Mouse (Mus musculus) left cerebral cortex, postnatal 14 days (tissue): ENCODE data around the gene Cd9. TPM values are rescaled to one million over a fixed set of nuclear protein-coding genes. Genes with fewer than 3 reads are reported as not detected.

Experiments
- DNase-seq, 2 experiments: peaks; one replicate each; pipeline ENCODE4 v3.0.0; 2021 to 2022; ENCODE audit warnings: low spot score in 2 of 2, mixed read lengths in 1 of 2
- intact Hi-C: fragments of 180-260 bp; cut with DNase I; formaldehyde crosslinking; loops from one replicate; pipeline ENCODE4 v1.15.1; 2025
- total RNA-seq, 2 experiments: library from RNA; stranded (reverse); gene quantifications; 2 replicates each; pipeline ENCODE4 v1.2.3; 2021

Gene Cd9
- total RNA-seq, 2 experiments from 2014 or later = 60.5 to 61.7 TPM

DNA sequence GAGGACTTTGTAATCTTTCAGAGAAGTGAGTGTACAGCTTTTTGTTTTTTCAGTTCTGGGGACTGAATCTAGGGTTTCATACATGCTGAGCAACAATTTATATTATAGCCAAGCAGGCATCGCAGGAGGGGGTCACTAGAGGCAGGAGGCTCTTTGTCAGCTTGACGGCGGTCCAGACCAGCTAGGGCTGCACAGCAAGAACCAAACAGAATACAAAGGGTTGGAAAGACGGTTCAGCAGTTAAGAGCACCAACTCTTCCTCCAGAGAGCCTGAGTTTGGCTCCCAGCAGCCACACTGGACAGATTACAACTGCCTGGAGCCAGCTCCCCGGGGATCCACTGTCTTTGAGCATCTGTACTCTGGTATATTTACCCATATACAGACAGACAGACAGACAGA, 40.3 kb downstream of the Cd9 start:
- DNase-seq = no peak
- intact Hi-C loops = no loop called here

DNA sequence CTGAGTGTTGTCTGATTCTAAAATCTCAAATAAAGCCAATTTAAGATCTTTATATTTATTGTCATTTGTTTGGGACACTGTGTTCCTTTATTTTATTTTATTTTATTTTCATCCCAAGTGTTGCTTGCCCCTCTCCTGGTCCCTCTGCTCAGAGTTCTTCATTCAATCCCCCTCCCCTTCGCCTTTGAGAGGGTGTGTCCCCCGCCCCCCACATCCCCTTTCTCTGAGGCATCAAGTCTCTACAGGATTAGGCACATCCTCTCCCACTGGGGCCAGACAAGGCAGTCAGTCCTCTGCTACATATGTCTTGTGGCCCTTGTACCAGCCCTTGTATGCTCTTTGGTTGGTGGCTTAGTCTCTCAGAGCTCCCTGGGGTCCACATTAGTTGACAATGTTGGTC, 46.9 kb downstream of the Cd9 start:
- DNase-seq = no peak
- intact Hi-C loops = no loop called here

DNA sequence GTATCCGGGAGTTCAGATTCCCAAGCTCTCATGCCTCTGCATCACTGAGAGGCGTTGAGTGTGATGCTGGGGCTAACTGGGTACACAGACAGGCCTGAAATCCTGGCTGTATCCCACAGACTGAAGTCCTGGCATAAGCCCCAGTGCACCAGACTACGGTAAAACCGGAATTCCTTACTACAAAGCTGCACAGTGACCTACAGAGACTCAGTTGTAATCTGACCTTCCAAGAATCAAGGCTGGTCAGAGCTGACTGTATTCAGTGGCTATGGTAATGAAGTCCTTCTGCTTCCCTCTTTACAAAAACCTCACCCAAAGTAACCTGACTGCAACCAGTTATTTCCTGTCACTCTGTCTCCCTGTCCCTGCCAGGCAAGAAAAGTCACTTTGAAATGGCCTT, 47.4 kb downstream of the Cd9 start:
- intact Hi-C loops = no loop called here
- DNase-seq = peak in 1 of 2 experiments; percentile 37

DNA sequence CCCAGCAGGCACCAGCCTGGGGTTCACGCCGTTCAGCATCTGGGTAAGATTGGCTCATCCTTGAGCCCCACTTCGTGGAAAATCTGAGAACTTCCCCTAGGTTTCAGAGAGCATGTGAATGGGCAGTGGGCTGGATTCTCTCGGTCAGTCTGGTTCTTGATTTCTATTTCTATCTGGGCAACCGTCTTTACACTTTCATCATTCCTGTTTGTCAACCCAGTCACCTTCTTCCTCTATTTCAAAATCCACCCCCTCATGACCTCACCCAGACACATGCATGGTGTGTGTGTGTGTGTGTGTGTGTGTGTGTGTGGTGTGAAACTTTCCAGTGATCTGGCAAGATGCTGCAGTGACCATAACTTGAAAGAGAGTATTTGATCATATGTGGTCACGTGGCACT, 49.2 kb downstream of the Cd9 start:
- peak in 1 of 2 experiments; percentile 41 for DNase-seq

DNA sequence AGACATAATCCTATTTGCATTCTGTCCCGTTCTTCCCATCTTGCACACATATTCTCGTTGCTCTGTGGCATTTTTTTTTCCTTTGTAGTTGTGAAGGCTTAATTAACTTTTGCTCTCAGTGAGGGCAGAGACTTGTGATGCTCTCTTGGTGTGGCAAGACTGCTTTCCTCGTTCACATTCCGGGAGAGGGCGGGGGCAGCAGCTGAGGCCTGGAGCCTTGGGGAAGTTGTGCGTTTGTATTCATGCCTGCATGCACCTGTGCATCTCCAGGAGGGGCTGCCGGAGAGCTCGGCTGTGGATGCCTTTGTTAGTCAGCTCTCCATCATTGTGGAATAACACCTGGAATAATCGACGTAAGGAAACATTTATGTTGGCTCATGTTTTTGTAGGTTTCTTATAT, 52.0 kb downstream of the Cd9 start:
- intact Hi-C loops = no loop called here
- no peak for DNase-seq

More for the DNA sequence above, 49.2 kb downstream of the Cd9 start:
- intact Hi-C loops = no loop called here

DNA sequence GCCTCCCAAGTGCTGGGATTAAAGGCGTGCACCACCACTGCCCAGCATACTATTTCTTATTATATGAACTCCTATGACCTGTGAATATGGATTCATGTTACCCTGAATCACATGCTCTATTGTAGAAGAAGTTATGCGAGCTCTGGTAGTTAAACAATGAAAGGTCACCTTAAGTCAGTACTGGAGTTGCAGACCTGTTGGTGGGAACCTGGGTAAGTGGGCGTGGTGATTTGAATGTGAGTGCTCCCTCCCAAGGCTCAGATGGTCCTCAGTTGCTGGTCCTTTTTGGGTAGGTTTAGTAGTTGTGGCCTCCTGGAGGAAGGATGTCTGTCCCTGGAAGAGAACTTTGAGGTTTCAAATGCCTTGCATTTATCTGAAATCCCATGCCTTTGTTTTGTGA, 57.8 kb downstream of the Cd9 start:
- DNase-seq = no peak
- intact Hi-C loops = no loop called here

GRCm38 (mm10) chr6:125434735-125435518, 59.7 kb downstream of the Cd9 start:
- DNase-seq = no peak
- intact Hi-C loops = no loop called here

DNA sequence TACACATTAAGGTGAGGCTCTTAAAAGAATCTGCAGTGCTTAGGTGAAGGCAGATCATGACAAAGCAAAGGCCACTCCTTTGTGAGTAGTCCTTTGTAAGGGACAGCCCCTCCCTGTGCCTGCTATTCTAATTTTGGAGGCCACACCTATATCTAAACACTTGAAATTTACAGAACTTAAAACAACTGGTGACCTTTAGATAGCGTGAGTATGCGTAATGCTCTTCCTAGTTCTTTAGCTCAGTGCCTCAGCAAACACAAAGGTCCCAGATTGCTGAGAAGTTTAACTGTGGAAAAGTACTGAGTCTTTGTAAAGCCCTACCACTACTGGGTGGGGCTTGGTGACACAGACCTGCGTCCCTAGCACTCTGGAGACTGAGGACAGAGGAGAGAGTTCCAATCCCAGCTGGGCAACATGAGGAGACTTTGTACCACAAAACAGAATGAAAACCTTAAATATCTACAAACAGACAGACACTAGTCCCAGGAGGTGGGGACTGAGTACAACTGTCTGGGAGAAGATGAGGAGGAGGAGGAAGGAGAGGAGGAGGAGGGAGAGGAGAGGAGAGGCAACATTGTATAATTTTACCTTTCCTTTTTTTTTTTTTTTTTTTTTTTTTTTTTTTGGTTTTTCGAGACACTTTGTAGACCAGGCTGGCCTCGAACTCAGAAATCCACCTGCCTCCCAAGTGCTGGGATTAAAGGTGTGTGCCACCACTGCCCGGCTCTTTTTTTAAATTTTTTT, 60.7 kb downstream of the Cd9 start:
- intact Hi-C loops = no loop called here
- no peak for DNase-seq

DNA sequence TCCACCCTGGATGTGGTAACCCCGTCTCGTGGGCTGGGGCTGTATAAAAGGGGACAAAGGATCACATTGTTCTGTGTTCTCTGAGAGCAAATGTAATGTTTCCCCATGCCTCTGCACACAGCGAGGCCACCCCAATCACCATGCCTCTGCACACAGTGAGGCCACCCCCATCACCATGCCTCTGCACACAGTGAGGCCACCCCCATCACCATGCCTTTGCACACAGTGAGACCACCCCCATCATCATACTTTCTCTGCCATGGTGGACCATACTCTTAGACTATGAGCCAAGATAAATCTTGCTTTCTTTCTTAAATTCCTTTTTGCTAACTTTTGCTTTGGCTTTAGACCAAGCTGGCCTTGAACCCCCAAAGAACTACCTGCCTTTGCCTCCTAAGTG, 61.3 kb downstream of the Cd9 start:
- DNase-seq = no peak
- intact Hi-C loops = no loop called here

GRCm38 (mm10) chr6:125432522-125432921, 62.1 kb downstream of the Cd9 start:
- intact Hi-C loops = no loop called here

DNA sequence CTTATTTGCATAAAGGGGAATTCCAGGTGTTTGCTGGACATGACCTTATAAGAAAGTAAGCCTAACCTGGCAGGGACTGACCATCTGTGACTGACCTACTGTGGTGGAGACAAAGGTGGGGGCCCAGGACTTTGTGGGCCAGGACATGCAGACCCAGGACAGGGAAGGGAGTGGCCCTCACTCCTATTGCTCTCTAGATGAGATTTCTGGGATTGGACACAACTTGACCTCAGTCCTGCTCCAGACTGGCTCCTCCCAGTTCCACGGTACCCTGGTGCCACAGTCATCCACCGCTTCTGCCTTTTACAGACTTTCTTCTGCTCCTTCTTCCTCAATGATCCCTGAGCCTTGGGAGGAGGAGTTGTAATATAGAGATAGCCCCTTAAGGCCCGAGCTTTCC, 63.6 kb downstream of the Cd9 start:
- DNase-seq = no peak
- intact Hi-C loops = no loop called here

More at GRCm38 (mm10) chr6:125432522-125432921, 62.1 kb downstream of the Cd9 start:
- DNase-seq = no peak

GRCm38 (mm10) chr6:125430358-125430958, 64.1 kb downstream of the Cd9 start:
- intact Hi-C loops = no loop called here
- no peak for DNase-seq

- no peak for DNase-seq
- intact Hi-C loops = no loop called here
Observed at GRCm38 (mm10) chr6:125429741-125430140, 64.8 kb downstream of the Cd9 start.

DNA sequence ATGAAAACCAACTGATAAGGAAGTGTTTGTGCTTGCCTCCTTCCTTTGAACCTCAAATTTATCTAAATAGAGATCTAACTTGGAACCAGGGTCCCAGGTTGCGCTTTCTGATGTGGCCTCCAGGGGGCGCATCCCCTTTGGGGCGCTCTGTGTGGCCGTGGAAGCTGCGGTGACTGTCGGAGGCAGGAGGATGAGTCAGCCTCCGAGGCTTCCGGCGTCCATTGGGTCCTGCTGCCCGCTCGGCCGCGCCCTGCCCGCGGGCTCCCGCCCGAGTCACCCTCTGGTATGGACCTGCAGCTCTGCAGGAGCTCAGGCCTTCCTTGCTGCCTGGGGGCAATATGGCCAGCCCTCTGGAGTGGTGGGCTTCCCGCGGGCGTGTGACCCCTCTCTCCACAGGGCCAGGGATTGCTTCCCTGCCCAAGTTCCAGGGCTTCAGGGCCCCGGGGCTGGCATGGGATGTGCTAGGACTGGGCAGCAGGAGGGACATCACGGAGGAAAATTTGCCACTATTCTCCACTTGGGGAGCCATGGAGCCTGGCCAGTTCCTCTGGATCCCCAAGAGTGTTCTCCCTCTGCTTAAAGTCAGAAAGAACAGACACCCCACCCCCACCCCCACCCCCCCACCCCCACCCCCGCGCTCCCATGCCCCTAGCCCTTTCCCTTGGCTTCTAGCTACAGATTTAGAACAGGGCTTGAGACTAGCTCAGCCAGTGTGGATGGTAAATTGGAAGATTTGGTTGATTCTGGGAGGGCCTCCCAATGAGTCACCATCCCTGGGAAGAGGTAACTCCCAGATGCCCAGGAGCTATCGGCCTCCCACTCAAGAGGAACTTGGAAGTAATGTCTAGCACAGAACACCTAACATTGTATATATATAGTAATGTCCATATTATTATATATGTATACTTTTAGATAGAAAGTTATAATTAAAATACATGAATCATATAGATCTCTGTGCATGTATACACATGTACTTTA, 67.9 kb downstream of the Cd9 start:
- intact Hi-C loops = loop anchor here (2.0 kb wide), 1 partner anchor 72 kb away; no protein-coding TSS in a partner anchor
- peak; percentile 77 to 78 for DNase-seq

GRCm38 (mm10) chr6:125425205-125426090, 69.1 kb downstream of the Cd9 start:
- no peak for DNase-seq
- intact Hi-C loops = loop anchor here (2.0 kb wide), 1 partner anchor 73 kb away; no protein-coding TSS in a partner anchor

DNA sequence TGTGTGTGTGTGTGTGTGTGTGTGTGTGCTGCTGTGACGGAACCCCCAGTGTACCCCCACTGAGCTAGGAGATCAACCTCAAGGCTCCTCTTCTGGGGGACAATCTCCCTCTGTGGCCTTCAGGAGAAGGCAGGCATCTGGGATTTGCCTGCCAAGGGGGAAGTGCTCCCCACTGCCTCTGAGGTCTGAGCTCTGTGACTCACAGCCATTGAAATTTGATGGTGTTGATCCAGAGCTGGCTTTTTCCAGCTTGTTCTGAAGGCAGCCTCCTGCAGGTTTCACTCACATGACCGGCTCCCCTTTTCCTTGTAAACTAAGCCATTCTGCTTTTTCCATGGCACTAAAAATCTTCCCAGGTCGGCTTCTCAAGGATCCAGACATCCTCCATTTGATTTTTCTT, 70.4 kb downstream of the Cd9 start:
- no peak for DNase-seq
- intact Hi-C loops = no loop called here

DNA sequence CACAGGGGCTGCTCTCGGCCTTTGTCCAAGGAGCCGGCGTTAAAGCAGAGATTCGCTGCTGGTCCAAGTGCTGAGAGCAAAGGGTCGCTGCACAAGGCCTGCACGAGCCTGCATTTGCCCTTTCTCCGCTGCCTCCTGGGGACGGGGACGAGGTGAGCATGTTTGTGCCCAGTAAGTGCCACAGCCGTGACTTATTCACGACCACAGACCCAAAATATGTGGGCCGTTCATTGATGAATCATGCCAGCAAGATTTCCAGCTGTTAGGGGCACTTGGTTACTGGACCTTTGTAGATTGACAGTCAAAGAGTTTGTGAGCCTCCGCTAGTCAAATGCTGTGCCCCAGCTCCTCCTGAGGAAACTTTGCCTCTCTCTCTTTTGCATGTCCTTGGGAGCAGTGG, 71.1 kb downstream of the Cd9 start:
- no peak for DNase-seq
- intact Hi-C loops = no loop called here

DNA sequence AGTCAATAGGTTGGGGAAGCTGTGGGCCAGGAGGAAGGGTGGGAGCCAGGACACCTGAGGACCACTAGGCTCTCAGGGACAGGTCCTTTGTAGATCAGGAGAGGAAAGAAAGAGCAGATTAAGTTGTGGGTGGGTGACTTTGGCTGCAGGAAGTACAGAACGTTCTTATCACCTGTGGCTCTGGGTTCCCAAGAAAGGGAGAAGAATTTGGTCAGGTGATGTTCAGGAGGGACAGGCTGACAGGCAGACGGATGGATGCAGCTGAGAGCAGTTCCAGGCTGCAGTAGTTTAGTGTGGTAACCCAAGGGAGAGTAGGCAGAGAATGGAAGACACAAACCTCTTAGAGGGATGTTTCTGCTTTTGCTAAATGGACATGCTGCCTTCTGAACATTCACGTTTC, 71.5 kb downstream of the Cd9 start:
- intact Hi-C loops = no loop called here
- no peak for DNase-seq
